Mouse (Mus musculus) olfactory bulb, adult 2 months (tissue): ENCODE results near the gene Ttc39b.

ENCODE experiments used
- CTCF ChIP-seq: fragments of 200-500 bp; IDR thresholded peaks from 2 replicates; pipeline ENCODE4 v1.5.1; 2012; ENCODE audit warnings: low read depth, mild to moderate bottlenecking, low read length, moderate library complexity; ENCODE audit not compliant: insufficient read depth
- POLR2A ChIP-seq: fragments of 200-500 bp; IDR thresholded peaks from 2 replicates; pipeline ENCODE4 v1.6.1; 2012; ENCODE audit warnings: mild to moderate bottlenecking, low read depth, low read length, moderate library complexity; ENCODE audit not compliant: insufficient read depth

DNA sequence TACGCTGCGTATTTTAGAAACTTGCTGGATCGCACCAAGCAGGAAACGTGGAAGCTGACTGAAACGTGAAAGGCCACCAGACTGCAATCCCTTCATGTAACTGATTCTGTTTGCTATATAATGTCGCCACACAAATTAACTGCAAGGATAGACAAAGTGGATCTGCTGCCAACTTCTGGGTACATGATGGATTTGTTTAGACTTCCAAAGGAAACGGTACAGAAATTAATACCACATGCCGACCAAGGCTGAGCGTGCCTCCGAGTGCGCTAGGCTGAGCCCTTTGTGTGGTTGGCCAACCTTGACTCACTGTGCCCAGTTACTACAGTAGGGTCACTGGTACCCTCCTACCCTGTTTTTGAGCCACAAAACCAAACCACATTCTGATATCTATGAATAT is 89.3 kb downstream of the Ttc39b start:
- TF ChIP-seq CTCF (no peak), POLR2A (no peak)
